Mouse (Mus musculus) cerebellum, adult 2 months (tissue): ENCODE measurements around the gene Tmem95. TPM values are rescaled to one million over a fixed set of nuclear protein-coding genes. Genes with fewer than 3 reads are reported as not detected.

Source experiments
- DNase-seq, 2 experiments: peaks; one replicate each; pipeline ENCODE4 v3.0.0; 2021
- H3K27ac ChIP-seq: fragments of 200-500 bp; 2 replicates; pipeline ENCODE4 v1.5.1; 2012; ENCODE audit warnings: low read length, control low read depth, inconsistent platforms; ENCODE audit not compliant: insufficient read depth
- H3K27me3 ChIP-seq: fragments of 200-500 bp; 2 replicates; pipeline ENCODE4 v1.6.1; 2012; ENCODE audit warnings: inconsistent platforms, mild to moderate bottlenecking, low read length, moderate library complexity; ENCODE audit not compliant: control insufficient read depth, insufficient read depth
- H3K4me1 ChIP-seq: fragments of 200-500 bp; 2 replicates; pipeline ENCODE4 v1.6.1; 2011; ENCODE audit warnings: low read length; ENCODE audit not compliant: control insufficient read depth, insufficient read depth
- H3K4me3 ChIP-seq: fragments of 200-500 bp; replicated peaks from 2 replicates; pipeline ENCODE3; 2011; ENCODE audit warnings: mild to moderate bottlenecking, low read depth, low read length, control low read depth; ENCODE audit not compliant: insufficient read depth
- CTCF ChIP-seq: fragments of 200-500 bp; IDR thresholded peaks from 2 replicates; pipeline ENCODE4 v1.5.1; 2011; ENCODE audit warnings: low read depth, mild to moderate bottlenecking, control low read depth, low read length, moderate library complexity, borderline replicate concordance; ENCODE audit not compliant: insufficient read depth
- POLR2A ChIP-seq: fragments of 200-500 bp; IDR thresholded peaks from 2 replicates; pipeline ENCODE4 v1.6.1; 2011; ENCODE audit warnings: low read length, control low read depth, borderline replicate concordance; ENCODE audit not compliant: insufficient read depth
- WGBS: fragments of 180-500 bp; shearing (Covaris S2); methylation state at CpG from one replicate; pipeline ENCODE4 v1.1.7; 2018; 5-methylcytosine and 5-hydroxymethylcytosine counted together
- polyA plus RNA-seq: library from polyadenylated mRNA; depleted of rRNA; stranded (reverse); fragments of >200 nt; gene quantifications from 2 replicates; pipeline ENCODE4 v1.2.3, GENCODE M21; 2012

The Tmem95 gene
- polyA plus RNA-seq, 1 experiment: not detected

GRCm38 (mm10) chr11:69913554-69914371 lies 35.9 kb upstream of the Tmem95 start, which contains the start of gene Gps2:
Gps2 (plus strand) TSS chr11:69913888.
- DNase-seq: peak; percentile 94 to 96
- H3K27me3 ChIP-seq: no peaks in the 10 kb centered on the region
- H3K27ac ChIP-seq: peak within 1 kb of the TSS; percentile 70
- TF ChIP-seq POLR2A (peak; percentile 67; the same call in 1 of the 2 replicates), CTCF (no peak)
- peaks cover 5% of the 10 kb centered on the region; the same call in 1 of the 2 replicates for H3K4me1 ChIP-seq
- under 1% methylated on average over 61 of the region's 61 CpGs for WGBS
- H3K4me3 ChIP-seq: peak within 1 kb of the TSS; percentile 71

GRCm38 (mm10) chr11:69912716-69913530 lies 35.1 kb upstream of the Tmem95 start:
- no peak for TF ChIP-seq CTCF
- TF ChIP-seq POLR2A: no peak
- Histone ChIP-seq H3K27ac (no peak overlapping the region), H3K4me3 (no peak overlapping the region), H3K4me1 (peaks cover 5% of the 10 kb centered on the region; the same call in 1 of the 2 replicates), H3K27me3 (no peaks in the 10 kb centered on the region)
- DNase-seq: peak in 1 of 2 experiments; percentile 35
- 76% methylated on average over 15 of the region's 15 CpGs for WGBS

GRCm38 (mm10) chr11:69911701-69912100 lies 33.9 kb upstream of the Tmem95 start:
- Histone ChIP-seq H3K27ac (no peak overlapping the region), H3K4me3 (no peak overlapping the region), H3K27me3 (no peaks in the 10 kb centered on the region), H3K4me1 (peaks cover 5% of the 10 kb centered on the region; the same call in 1 of the 2 replicates)
- 88% methylated on average over 6 of the region's 6 CpGs for WGBS
- TF ChIP-seq POLR2A: no peak
- DNase-seq: no peak

GRCm38 (mm10) chr11:69910781-69911560 lies 33.2 kb upstream of the Tmem95 start:
- Histone ChIP-seq H3K4me1 (peaks cover 5% of the 10 kb centered on the region; the same call in 1 of the 2 replicates), H3K27me3 (no peaks in the 10 kb centered on the region), H3K27ac (no peak overlapping the region), H3K4me3 (no peak overlapping the region)
- 87% methylated on average over 17 of the region's 17 CpGs for WGBS
- DNase-seq: no peak
- TF ChIP-seq CTCF: no peak
- TF ChIP-seq POLR2A: no peak

GRCm38 (mm10) chr11:69910177-69910576 lies 32.4 kb upstream of the Tmem95 start:
- DNase-seq: no peak
- Histone ChIP-seq H3K4me1 (peaks cover 5% of the 10 kb centered on the region; the same call in 1 of the 2 replicates), H3K27me3 (no peaks in the 10 kb centered on the region), H3K4me3 (no peak overlapping the region), H3K27ac (no peak overlapping the region)
- 92% methylated on average over 8 of the region's 8 CpGs for WGBS
- no peak for TF ChIP-seq CTCF
- no peak for TF ChIP-seq POLR2A

GRCm38 (mm10) chr11:69909174-69909573 lies 31.4 kb upstream of the Tmem95 start:
- TF ChIP-seq CTCF (no peak), POLR2A (no peak)
- H3K4me3 ChIP-seq: no peak overlapping the region
- peaks cover 3% of the 10 kb centered on the region; the same call in 1 of the 2 replicates for H3K4me1 ChIP-seq
- WGBS: 85% methylated on average over 5 of the region's 5 CpGs
- no peaks in the 10 kb centered on the region for H3K27me3 ChIP-seq
- H3K27ac ChIP-seq: no peak overlapping the region
- no peak for DNase-seq

GRCm38 (mm10) chr11:69908645-69909044 lies 30.8 kb upstream of the Tmem95 start:
- Histone ChIP-seq H3K4me3 (no peak overlapping the region), H3K27me3 (no peaks in the 10 kb centered on the region), H3K4me1 (peaks cover 3% of the 10 kb centered on the region; the same call in 1 of the 2 replicates), H3K27ac (no peak overlapping the region)
- WGBS: 71% methylated on average over 11 of the region's 11 CpGs
- no peak for TF ChIP-seq CTCF
- TF ChIP-seq POLR2A: no peak
- no peak for DNase-seq
